Mouse (Mus musculus): ENCODE measurements at regions not wholly inside any gene's neighbourhood (a gene's known extent, or its start where the extent isn't known, plus 50 kb on each side); places are given as distances from the start of the nearest gene placed in this dataset.
A peak's percentile ranks its signal among the peaks of the same experiment; 100 is the strongest.

GRCm38 (mm10) chr2:79132518-79132845 is 122.7 kb upstream of the Itga4 start:
- DNase-seq (ENCODE audit: low read depth, low spot score) = no peak

GRCm38 (mm10) chr2:79134281-79134680 is 120.9 kb upstream of the Itga4 start:
- no peak for DNase-seq (ENCODE audit: low read depth, low spot score)

DNA sequence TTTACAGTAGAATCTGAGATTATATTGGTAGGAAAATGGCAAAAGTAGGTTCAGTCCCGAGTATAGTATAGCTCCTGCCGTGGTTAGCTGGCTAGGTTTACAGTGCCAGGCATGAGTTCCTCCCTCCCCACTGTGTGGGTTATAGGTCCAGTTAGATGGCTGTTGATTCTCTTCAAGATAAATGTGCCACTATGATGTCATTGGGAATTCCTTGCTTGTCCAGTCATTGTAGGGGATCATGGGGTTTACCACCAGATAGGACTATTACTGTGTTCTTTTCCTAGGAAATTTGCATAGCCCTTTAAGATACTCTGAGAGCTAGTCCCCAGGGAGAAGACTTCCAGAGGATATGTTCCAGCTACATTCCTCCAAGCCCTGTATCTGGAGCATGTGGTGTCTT is 119.2 kb upstream of the Itga4 start:
- no peak for DNase-seq (ENCODE audit: low read depth, low spot score)

GRCm38 (mm10) chr2:79136619-79137458 is 118.4 kb upstream of the Itga4 start:
- DNase-seq (ENCODE audit: low read depth, low spot score) = no peak

- peak; percentile 56 for DNase-seq (ENCODE audit: low read depth, low spot score)
Observed at GRCm38 (mm10) chr2:79137694-79138171, 117.5 kb upstream of the Itga4 start.

DNA sequence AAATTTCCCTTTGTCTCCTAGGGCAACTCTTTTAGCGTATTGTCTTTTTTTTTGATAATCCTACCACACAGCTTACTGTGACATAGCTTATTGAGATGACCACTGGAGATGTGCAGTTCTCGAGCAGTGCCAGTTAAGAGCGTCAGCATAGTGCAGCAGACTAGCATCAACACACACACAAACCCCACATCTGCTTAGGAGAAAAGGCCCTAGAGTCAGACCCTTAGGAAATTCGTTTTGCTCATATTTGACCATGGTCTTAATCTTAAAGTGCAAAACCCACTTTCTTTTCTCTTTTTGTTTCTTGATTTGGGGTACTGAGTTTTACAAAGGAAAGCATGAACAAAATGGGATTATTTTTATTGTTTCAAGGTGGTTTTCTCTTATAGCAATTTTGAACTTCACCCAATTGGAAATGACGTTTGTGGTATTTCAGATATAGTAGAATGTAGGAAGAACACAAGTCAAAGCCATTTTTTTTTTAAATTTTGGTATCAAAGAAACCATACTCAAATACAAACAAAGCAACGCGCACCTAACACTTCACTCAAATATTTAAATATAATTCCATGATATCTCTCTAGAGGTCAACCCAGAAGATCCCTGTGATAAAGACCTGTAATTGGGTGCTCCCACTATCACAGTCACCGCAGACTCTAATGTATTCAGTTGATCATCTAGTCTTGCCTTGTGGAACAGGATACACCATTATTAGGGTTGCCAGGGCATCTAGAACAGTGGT is 116.7 kb upstream of the Itga4 start:
- no peak for DNase-seq (ENCODE audit: low read depth, low spot score)

DNA sequence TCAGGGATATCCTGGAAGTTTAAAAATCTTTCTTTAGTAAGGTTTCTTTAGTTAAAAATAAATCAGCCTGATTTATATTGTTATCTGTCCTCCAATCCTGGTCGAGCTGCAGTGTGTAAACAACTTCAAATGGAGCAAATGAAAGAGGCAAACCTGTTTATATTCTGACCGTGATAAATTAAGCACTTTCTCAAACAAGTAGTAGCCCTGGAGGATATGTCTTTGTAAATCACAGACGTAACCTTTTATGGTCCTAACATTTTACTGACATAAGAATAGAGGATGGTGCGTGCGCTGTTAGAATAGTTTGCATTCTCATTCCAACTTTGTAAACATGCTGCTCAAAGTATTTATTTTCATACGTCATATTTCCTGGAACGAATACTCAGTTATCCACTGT is 113.3 kb upstream of the Itga4 start:
- DNase-seq (ENCODE audit: low read depth, low spot score) = no peak

DNA sequence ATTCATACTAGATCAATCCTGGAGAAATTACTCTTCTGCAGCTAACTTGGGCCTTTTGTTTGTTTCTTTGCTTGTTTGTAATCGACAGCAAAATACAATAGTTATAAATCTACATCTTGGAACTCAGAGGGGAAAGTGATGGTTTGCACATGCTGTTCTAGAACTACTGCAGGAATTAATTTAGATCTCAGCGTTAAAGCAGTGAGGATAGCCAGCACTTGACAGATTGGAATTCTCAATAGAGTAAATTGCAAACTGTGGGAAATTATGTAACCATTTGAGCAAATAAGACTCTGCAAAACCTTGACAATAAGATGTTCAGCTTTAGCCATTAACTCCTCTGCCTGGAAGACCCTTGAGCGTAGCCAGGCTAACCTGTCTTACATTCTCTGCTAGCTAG is 112.0 kb upstream of the Itga4 start:
- no peak for DNase-seq (ENCODE audit: low read depth, low spot score)

GRCm38 (mm10) chr2:79145897-79146296 is 109.3 kb upstream of the Itga4 start:
- DNase-seq (ENCODE audit: low read depth, low spot score) = no peak

GRCm38 (mm10) chr2:79146563-79146962 is 108.7 kb upstream of the Itga4 start:
- DNase-seq (ENCODE audit: low read depth, low spot score) = no peak

- DNase-seq (ENCODE audit: low read depth, low spot score) = no peak
Observed at GRCm38 (mm10) chr2:79149012-79149698, 106.1 kb upstream of the Itga4 start.

GRCm38 (mm10) chr2:79151610-79152009 is 103.6 kb upstream of the Itga4 start:
- no peak for DNase-seq (ENCODE audit: low read depth, low spot score)

DNA sequence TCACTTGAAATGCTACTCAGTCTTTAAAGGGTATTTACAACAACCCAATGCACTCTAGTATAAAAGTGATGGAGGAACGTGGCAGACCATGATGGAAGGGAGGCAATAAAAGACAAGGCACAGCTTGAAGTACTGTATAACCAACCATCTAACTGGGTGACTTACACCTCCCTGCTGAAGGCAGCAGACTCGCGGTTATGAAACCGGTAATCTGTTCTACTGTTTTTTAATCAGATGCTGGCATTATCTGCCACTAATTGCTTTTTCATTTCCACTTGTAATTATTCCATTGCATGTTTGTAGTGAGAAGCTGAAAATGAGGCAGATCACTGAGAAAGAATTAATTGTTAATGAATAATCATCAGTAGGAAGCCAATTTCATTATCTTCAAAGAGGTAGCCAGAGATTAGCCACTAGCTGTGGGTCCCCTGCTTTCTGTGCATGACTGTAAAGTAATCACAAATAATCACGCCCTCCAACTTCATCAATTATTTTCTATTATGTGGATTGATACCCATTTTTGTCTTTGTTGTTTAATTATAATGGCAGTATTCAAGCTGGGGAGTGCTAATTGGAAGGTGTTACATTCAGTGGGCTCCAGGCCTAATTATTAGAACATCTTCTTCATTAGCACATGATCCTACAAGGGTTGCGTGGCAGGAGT is 103.1 kb upstream of the Itga4 start:
- no peak for DNase-seq (ENCODE audit: low read depth, low spot score)

DNA sequence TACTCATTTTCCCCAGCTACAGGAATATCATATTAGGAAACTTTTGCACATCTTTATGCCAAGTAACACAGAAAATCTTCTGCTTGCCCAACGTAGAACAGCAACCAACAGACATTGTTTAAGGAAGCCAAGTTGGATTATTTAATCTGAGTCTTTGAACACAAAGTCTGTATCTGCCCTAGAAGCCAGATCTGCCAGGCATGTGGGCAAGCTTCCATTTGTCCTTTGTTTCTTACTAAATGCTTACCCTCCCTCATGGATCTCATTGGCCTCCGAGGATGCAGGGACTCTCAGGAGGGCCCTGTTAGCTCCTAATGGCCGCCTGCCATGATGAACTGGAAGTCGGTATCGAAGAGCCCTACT is 102.5 kb upstream of the Itga4 start:
- no peak for DNase-seq (ENCODE audit: low read depth, low spot score)

DNA sequence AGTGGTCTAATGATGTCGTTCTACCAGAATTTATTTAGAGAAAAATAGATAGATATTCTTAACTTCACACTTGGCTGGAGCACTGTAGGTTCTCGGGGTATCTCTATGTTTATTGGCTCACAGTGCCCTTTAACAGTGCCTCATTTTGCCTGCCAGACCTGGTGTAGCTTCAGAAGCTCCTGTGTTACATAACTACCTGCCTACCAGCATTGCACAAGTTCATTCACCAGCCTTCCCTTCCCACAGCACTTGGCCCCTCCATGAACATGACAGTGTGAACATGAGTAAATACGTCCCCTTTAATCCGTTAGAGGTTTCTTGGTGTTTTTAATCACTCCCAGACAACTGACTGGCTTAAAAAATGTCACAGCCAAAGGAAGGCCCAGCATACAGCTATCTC is 102.2 kb upstream of the Itga4 start:
- DNase-seq (ENCODE audit: low read depth, low spot score) = no peak

- DNase-seq (ENCODE audit: low read depth, low spot score) = no peak
Observed at GRCm38 (mm10) chr2:79158450-79159055, 96.7 kb upstream of the Itga4 start.

- DNase-seq (ENCODE audit: low read depth, low spot score) = no peak
Observed at GRCm38 (mm10) chr2:79159336-79159735, 95.9 kb upstream of the Itga4 start.

DNA sequence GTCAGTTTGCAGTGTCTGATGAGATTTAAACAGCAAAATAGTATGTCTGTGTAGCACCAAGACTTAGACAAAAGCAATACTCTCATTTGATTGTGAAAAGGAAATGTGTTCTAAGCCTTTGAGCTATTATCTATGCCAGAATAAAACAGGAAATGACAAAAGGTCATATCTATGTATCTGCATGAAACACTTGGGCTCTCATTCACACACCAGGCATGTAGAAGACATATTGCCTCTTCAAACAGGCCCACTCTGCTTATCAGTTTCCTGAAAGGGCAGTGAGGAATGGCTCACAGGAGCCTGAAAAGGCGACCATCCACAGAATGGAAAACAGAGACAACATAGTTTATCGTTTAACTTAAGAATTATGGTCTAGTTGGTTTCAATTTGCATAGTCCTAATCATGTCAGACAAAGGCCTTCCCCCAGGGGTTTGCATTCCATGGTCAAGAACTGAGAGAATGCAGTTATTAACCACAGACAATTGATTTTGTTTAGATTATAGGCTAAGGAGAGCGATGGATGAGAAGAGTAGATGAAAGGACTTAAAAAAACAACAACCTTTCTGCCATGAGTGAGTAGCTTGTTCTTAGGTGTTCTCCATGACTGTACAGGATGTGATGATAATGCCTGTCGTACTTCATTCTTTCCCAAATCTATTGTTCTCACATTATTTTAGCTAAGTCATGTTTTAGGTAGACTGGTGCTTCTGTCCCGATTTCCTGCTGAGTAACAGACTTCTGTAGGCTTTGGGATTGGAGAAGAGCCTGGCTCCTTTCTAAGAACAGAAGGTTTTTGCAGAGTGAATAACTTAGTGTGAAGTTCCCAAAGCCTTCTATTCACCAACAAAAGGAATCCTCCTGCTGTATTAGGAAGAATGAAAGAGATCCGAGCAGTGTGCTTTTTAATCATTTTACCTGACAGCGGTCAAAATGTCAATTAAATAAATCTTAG is 82.0 kb upstream of the Itga4 start:
- DNase-seq (ENCODE audit: low read depth, low spot score) = peak; percentile 54

- no peak for DNase-seq (ENCODE audit: low read depth, low spot score)
Observed at GRCm38 (mm10) chr2:79174282-79174681, 80.9 kb upstream of the Itga4 start.

DNA sequence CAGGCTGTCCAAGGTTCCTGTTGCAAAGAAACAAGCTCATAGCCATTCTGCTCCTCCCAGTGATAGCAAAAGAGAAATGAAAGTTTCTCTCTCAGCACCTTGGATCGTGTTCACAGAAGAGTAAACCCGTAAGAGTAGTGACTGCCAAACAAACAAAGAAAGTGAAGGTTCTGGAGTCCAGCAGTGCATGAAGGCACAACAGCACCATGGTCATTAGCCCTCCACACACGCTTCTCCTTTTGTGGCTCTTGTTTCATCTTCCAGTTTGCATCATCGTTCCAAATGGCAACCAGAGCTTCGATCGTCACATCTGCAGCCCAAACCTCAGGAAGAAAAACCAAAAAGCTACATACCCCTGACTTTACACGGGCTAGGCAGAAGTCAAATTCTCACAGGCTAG is 74.4 kb upstream of the Itga4 start:
- peak; percentile 32 for DNase-seq (ENCODE audit: low read depth, low spot score)

Measured in CD4-positive, CD25-positive, alpha-beta regulatory T cell, adult 2 months (primary cell).